16 mouse cellular contexts compared by ENCODE assay signal in the genomic region with DNA sequence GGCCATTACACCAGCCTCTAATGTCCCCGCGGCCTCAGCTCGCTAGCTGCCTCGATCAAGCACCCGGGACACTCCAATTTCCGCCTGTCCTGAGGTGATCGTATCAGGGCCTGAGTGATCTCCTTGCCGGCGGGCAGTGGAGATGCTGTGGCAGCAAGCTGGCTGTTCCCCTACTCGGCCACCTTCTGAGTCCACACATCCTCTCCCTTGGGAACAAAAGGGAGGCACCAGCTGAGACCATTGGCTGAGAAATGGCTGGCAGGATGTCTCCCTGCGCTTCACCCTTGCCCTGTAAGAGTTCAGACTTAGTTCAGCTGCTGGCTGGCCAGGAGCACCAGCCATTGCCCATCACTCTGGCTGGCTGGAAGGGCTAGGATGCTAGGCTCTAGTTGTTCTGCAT.
DNase-seq lines count a peak whose midpoint lies in the region; ATAC-seq and TF ChIP-seq lines count a peak whose summit lies in the region.
"Had no signal": no experiment of that assay in that cellular context is flagged by ENCODE, and none has a peak within 500 bp of the region (broad histone marks: within the 10 kb centered on the region; RNA-seq: fewer than 3 reads in every experiment).

No protein-coding gene starts in this region.

- peaks cover 10% of the 10 kb centered on the region for H3K4me1 ChIP-seq in hindbrain, embryonic 10.5 days (replicated peaks)
- peaks cover 7% of the 10 kb centered on the region; the same call in 1 of the 2 replicates for H3K4me1 ChIP-seq in hindbrain, postnatal 0 days (ENCODE audit: insufficient read depth, low read length)
- peaks cover 8% of the 10 kb centered on the region; the same call in 1 of the 2 replicates for H3K4me1 ChIP-seq in limb, embryonic 10.5 days
- H3K4me1 ChIP-seq: forebrain, embryonic 15.5 days; heart, embryonic 15.5 days; megakaryocyte, embryonic 14.5 days had no signal

- ATAC-seq in hindbrain, postnatal 0 days = no peak
- ATAC-seq: forebrain, embryonic 15.5 days had no signal

- no peak overlapping the region for H3K4me2 ChIP-seq in hindbrain, postnatal 0 days (ENCODE audit: low read depth, low read length)
- H3K4me2 ChIP-seq: forebrain, embryonic 15.5 days; heart, embryonic 15.5 days; limb, embryonic 12.5 days; neural tube, embryonic 13.5 days had no signal

- DNase-seq in hindbrain, embryonic 10.5 days (ENCODE audit: low spot score) = no peak
- DNase-seq in hindbrain, postnatal 0 days (ENCODE audit: low spot score) = no peak
- peak; percentile 29 to 33 for DNase-seq in kidney, postnatal 36 days
- no peak for DNase-seq in kidney, postnatal 10 days
- peak; percentile 12 for DNase-seq in MN1 (ENCODE audit: low spot score)
- no peak for DNase-seq in limb, embryonic 10.5 days (ENCODE audit: low spot score)
- no peak for DNase-seq in spleen, postnatal 4 days (ENCODE audit: low spot score in 2 of 2)
- DNase-seq: cerebellum, adult 8-10 months; gastrocnemius, adult 2 months; heart, adult 11 months; right cerebral cortex, postnatal 4 days had no signal

- H3K27me3 ChIP-seq in hindbrain, embryonic 10.5 days (ENCODE audit: insufficient read depth, poor library complexity, severe bottlenecking) = no peaks in the 10 kb centered on the region
- no peaks in the 10 kb centered on the region for H3K27me3 ChIP-seq in hindbrain, postnatal 0 days (ENCODE audit: insufficient read depth, low read length)
- H3K27me3 ChIP-seq in limb, embryonic 10.5 days (ENCODE audit: low read depth, poor library complexity, severe bottlenecking) = no peaks in the 10 kb centered on the region
- H3K27me3 ChIP-seq: heart, embryonic 15.5 days; limb, embryonic 12.5 days had no signal

- H3K4me3 ChIP-seq in hindbrain, embryonic 10.5 days = no peak overlapping the region
- no peak overlapping the region for H3K4me3 ChIP-seq in hindbrain, postnatal 0 days (ENCODE audit: low read length)
- no peak overlapping the region for H3K4me3 ChIP-seq in limb, embryonic 10.5 days
- H3K4me3 ChIP-seq: forebrain, embryonic 15.5 days; gastrocnemius, adult 2 months; heart, embryonic 15.5 days; limb, embryonic 12.5 days; megakaryocyte, embryonic 14.5 days; neural tube, embryonic 13.5 days had no signal

- TF ChIP-seq CTCF in hindbrain, postnatal 0 days (IDR thresholded peaks at IDR 0.05; ENCODE audit: low read depth) = no peak

- no peak overlapping the region for H3K9ac ChIP-seq in hindbrain, postnatal 0 days (replicated peaks; ENCODE audit: low read length)
- H3K9ac ChIP-seq: forebrain, embryonic 15.5 days; heart, embryonic 15.5 days; limb, embryonic 12.5 days; neural tube, embryonic 13.5 days had no signal

- 61% methylated on average over 11 of the region's 11 CpGs for WGBS in hindbrain, embryonic 10.5 days
- 63% methylated on average over 11 of the region's 11 CpGs for WGBS in hindbrain, postnatal 0 days
- WGBS in limb, embryonic 10.5 days = 50% methylated on average over 11 of the region's 11 CpGs

- peak overlapping the region; percentile 41; the same call in 1 of the 2 replicates for H3K27ac ChIP-seq in hindbrain, embryonic 10.5 days
- no peak overlapping the region for H3K27ac ChIP-seq in hindbrain, postnatal 0 days
- 0 out of 2 replicates have a peak overlapping the region, but pooled peaks have one; percentile 36 for H3K27ac ChIP-seq in limb, embryonic 10.5 days
- H3K27ac ChIP-seq: forebrain, embryonic 15.5 days; gastrocnemius, adult 2 months; heart, embryonic 15.5 days; limb, embryonic 12.5 days; neural tube, embryonic 13.5 days had no signal

- H3K36me3 ChIP-seq in hindbrain, embryonic 10.5 days = no peaks in the 10 kb centered on the region
- no peaks in the 10 kb centered on the region for H3K36me3 ChIP-seq in hindbrain, postnatal 0 days (ENCODE audit: insufficient read depth, low read length)
- H3K36me3 ChIP-seq in limb, embryonic 10.5 days = no peaks in the 10 kb centered on the region
- H3K36me3 ChIP-seq: forebrain, embryonic 15.5 days; heart, embryonic 15.5 days; limb, embryonic 12.5 days; neural tube, embryonic 13.5 days had no signal

- 0 out of 2 replicates have a peak, but pooled peaks cover 3% of the 10 kb centered on the region for H3K9me3 ChIP-seq in hindbrain, embryonic 10.5 days
- H3K9me3 ChIP-seq in hindbrain, postnatal 0 days (ENCODE audit: low read length) = no peaks in the 10 kb centered on the region
- no peaks in the 10 kb centered on the region for H3K9me3 ChIP-seq in limb, embryonic 10.5 days (replicated peaks)
- H3K9me3 ChIP-seq: forebrain, embryonic 15.5 days; heart, embryonic 15.5 days; limb, embryonic 12.5 days; neural tube, embryonic 13.5 days had no signal

Comparison
In these comparisons a context has a peak if more than half of its experiments do, and no peak if none do; other contexts are left out.
1. DNase-seq: peak in kidney, postnatal 36 days (2 of 2) and MN1 (single experiment); none in hindbrain, embryonic 10.5 days (single experiment), hindbrain, postnatal 0 days (single experiment), kidney, postnatal 10 days (single experiment), limb, embryonic 10.5 days (single experiment) and spleen, postnatal 4 days (0 of 2).